In the genomic region with DNA sequence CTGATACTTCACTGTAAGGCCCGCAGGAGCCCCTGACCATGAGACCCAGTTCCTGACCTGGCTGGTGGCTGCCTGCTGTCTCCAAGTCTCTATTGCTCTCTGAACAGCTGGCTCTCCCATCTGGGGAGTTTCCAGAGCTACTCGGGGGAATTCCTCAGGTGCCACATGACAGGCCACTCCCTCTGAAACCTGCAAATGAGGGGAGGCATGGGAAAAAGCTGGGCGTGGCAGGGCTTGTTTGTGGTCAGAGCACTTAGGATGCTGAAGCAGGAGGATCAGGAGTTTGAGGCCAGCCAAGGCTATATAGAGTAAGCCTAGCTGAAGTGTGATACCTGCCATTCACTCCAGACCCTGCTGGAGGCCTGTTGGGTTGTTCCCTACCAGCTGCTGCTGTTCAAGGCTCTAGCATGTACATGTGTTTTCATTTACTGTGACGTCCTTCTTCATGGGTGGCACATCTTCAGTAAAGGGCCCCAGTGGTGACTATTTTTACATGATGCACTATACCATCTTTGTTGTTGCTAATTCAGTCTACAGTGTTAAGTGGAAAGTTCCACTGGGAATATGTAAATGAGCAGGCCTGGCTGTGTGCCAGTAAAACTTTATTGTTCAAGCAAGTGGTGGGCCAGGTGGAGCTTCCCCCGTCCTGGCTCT, we compare ENCODE assay signal across 8 mouse cellular contexts. TPM values are rescaled to one million over a fixed set of nuclear protein-coding genes. Genes with fewer than 3 reads are reported as not detected.
A peak's percentile ranks its signal among the peaks of the same experiment; 100 is the strongest.
DNase-seq lines count a peak whose midpoint lies in the region; ATAC-seq and TF ChIP-seq lines count a peak whose summit lies in the region.
"Had no signal": no experiment of that assay in that cellular context is flagged by ENCODE, and none has a peak within 500 bp of the region (broad histone marks: within the 10 kb centered on the region; RNA-seq: fewer than 3 reads in every experiment).

No protein-coding gene starts in this region.

- peak overlapping the region; percentile 42 for H3K27ac ChIP-seq in left cerebral cortex, adult 2 months
- H3K27ac ChIP-seq: heart, embryonic 15.5 days had no signal

- intact Hi-C loops in left cerebral cortex, adult 2 months (cut with DNase I) = no loop called here
- intact Hi-C loops in left cerebral cortex, postnatal 25 days (cut with DNase I) = no loop called here

- no peak for ATAC-seq in granulocyte monocyte progenitor cell, adult 5-6 weeks (replicated peaks; ENCODE audit: poor library complexity, severe bottlenecking)

- no peak for TF ChIP-seq CTCF in left cerebral cortex, adult 2 months (IDR thresholded peaks at IDR 0.05)

- H3K4me3 ChIP-seq in left cerebral cortex, adult 2 months = no peak overlapping the region
- H3K4me3 ChIP-seq: heart, embryonic 15.5 days had no signal

- no peak for DNase-seq in left cerebral cortex, adult 2 months (ENCODE audit: extremely low spot score in 1 of 2, low spot score in 2 of 2)
- no peak for DNase-seq in left cerebral cortex, postnatal 25 days (ENCODE audit: low spot score in 2 of 2)
- DNase-seq in CD4-positive helper T cell, adult 2 months (ENCODE audit: low read depth, low spot score) = peak; percentile 81
- peak; percentile 59 for DNase-seq in ES-CJ7 (ENCODE audit: low read depth, low spot score)
- peak; percentile 41 to 58 for DNase-seq in kidney, postnatal 36 days
- DNase-seq in embryo, embryonic 10.5 days (ENCODE audit: low spot score) = no peak

RNA-seq across cellular contexts. Expression of gene Ddx54, which starts 9.8 kb away (rescaled TPM):
- total RNA-seq in left cerebral cortex, adult 2 months (2021) = 10 to 100 TPM; 38.6 to 41.0 TPM
- total RNA-seq in left cerebral cortex, postnatal 25 days (2021) = 10 to 100 TPM; 38.7 to 39.6 TPM
- 21.5 and 27.9 TPM in 2 replicates for total RNA-seq in granulocyte monocyte progenitor cell, adult 5-6 weeks (2014; fragmentation: Nextera tagmentation)
- 33.1 and 38.7 TPM in 2 replicates for total RNA-seq in granulocyte monocyte progenitor cell, adult 5-6 weeks (2017)

RNA-seq across cellular contexts. Expression of gene Rita1, which starts 9.9 kb away (rescaled TPM):
- total RNA-seq in left cerebral cortex, adult 2 months (2021) = 10 to 100 TPM; 29.5 to 29.9 TPM
- 10 to 100 TPM; 31.4 to 32.6 TPM for total RNA-seq in left cerebral cortex, postnatal 25 days (2021)
- 3.0 and 5.3 TPM in 2 replicates for total RNA-seq in granulocyte monocyte progenitor cell, adult 5-6 weeks (2014; fragmentation: Nextera tagmentation)
- total RNA-seq in granulocyte monocyte progenitor cell, adult 5-6 weeks (2017) = 1.8 and 3.9 TPM in 2 replicates

RNA-seq across cellular contexts. Expression of gene Cfap73, which starts 11.7 kb away (rescaled TPM):
- total RNA-seq in left cerebral cortex, adult 2 months (2021) = under 1 TPM in 1 of 2 experiments, not detected in 1; 0.52 TPM
- total RNA-seq in left cerebral cortex, postnatal 25 days (2021) = not detected
- total RNA-seq in granulocyte monocyte progenitor cell, adult 5-6 weeks (2014; fragmentation: Nextera tagmentation) = not detected in 2 replicates
- total RNA-seq in granulocyte monocyte progenitor cell, adult 5-6 weeks (2017) = not detected in 2 replicates

RNA-seq across cellular contexts. Expression of gene Rasal1, which starts 26.3 kb away (rescaled TPM):
- 10 to 100 TPM; 85.3 TPM for total RNA-seq in left cerebral cortex, adult 2 months (2021)
- 10 to 100 TPM; 81.0 to 82.3 TPM for total RNA-seq in left cerebral cortex, postnatal 25 days (2021)
- total RNA-seq in granulocyte monocyte progenitor cell, adult 5-6 weeks (2014; fragmentation: Nextera tagmentation) = not detected in 2 replicates
- total RNA-seq in granulocyte monocyte progenitor cell, adult 5-6 weeks (2017) = not detected in 2 replicates

RNA-seq across cellular contexts. Expression of gene Iqcd, which starts 33.5 kb away (rescaled TPM):
- under 1 TPM; 0.47 to 0.75 TPM for total RNA-seq in left cerebral cortex, adult 2 months (2021)
- total RNA-seq in left cerebral cortex, postnatal 25 days (2021) = under 1 TPM; 0.32 to 0.48 TPM
- total RNA-seq in granulocyte monocyte progenitor cell, adult 5-6 weeks (2014; fragmentation: Nextera tagmentation) = not detected in 2 replicates
- total RNA-seq in granulocyte monocyte progenitor cell, adult 5-6 weeks (2017) = not detected in 2 replicates

Comparison
In these comparisons a context has a peak if more than half of its experiments do, and no peak if none do; other contexts are left out.
1. DNase-seq: peak in CD4-positive helper T cell, adult 2 months (single experiment), ES-CJ7 (single experiment) and kidney, postnatal 36 days (2 of 2); none in left cerebral cortex, adult 2 months (0 of 2), left cerebral cortex, postnatal 25 days (0 of 2) and embryo, embryonic 10.5 days (single experiment).
2. RNA of gene Rita1, which starts 9.9 kb away (total RNA-seq): 31.4 to 32.6 TPM in left cerebral cortex, postnatal 25 days and 29.5 to 29.9 TPM in left cerebral cortex, adult 2 months; 1.8 to 5.3 TPM in granulocyte monocyte progenitor cell, adult 5-6 weeks; every median in the first group is over 4 times any median in the second.